Mouse (Mus musculus): Measurements from ENCODE around the gene Pgpep1l. TPM values are rescaled to one million over a fixed set of nuclear protein-coding genes. Genes with fewer than 3 reads are reported as not detected.

Pgpep1l gene
- polyA plus RNA-seq, 1 experiment from 2014 or later, result not detected

DNA sequence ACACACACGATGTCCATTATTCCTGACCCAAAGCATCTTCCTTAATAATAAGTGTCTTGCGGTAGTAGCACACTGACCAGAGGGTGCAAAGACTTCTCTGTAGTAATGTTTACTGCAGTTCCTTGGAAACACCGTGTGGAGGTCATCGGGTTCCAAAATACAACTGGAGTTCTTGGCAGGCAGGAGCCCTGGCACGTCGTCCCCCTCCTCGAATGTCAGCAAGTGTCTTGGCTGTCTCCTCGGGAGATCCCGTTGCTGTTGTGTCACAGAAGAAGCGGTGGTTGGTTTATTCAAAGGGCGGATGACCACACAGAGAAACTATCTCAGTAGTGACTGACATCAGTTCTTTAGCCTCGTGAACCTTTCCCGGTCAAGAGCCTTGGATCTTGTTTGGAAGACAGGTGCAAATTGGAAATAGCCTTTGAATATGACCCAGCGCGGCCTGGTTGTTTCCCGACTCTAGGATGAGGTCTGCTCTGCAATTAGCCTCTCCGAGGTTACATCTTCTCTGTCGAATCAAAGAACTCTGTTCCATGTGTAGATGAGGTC lies 48.4 kb downstream of the Pgpep1l start:
- Histone ChIP-seq H3K27ac (no peak overlapping the region), H3K36me3 (peaks cover 99% of the 10 kb centered on the region), H3K4me1 (replicated peaks) (no peaks in the 10 kb centered on the region), H3K27me3 (ENCODE audit: insufficient read depth, poor library complexity, severe bottlenecking) (no peaks in the 10 kb centered on the region), H3K9me3 (no peaks in the 10 kb centered on the region), H3K4me3 (no peak overlapping the region)
- DNase-seq (ENCODE audit: low spot score), result no peak
- WGBS, result 91% methylated on average over 18 of the region's 18 CpGs

DNA sequence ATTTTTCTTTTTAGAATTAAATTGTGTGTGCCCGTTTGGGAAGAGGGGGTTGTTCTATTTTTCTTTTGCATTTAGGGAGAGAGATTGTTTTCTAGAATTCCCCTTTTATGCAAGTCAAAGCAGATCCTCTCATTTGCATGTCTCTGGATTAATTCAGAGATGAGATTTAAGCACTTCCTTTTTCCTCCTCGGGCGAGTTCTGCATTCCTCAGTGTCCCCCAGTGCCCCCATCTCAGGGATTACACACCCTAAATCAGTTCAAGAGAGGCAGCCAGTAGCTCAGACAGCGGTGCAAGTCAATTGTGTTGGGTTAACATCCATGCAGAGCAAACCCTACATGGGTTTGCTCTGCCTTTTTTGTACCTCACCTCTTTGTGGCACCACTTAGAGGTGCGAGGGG lies 50.2 kb downstream of the Pgpep1l start:
- no peak overlapping the region for H3K27ac ChIP-seq
- H3K36me3 ChIP-seq, result peaks cover 100% of the 10 kb centered on the region
- DNase-seq (ENCODE audit: low spot score), result no peak
- WGBS, result 84% methylated on average over 5 of the region's 5 CpGs
- no peaks in the 10 kb centered on the region for H3K9me3 ChIP-seq
- no peaks in the 10 kb centered on the region for H3K4me1 ChIP-seq (replicated peaks)
- H3K4me3 ChIP-seq, result no peak overlapping the region
- no peaks in the 10 kb centered on the region for H3K27me3 ChIP-seq (ENCODE audit: insufficient read depth, poor library complexity, severe bottlenecking)

- H3K4me1 ChIP-seq (replicated peaks), result no peaks in the 10 kb centered on the region
- WGBS, result 94% methylated on average over 7 of the region's 7 CpGs
- no peak overlapping the region for H3K27ac ChIP-seq
- H3K9me3 ChIP-seq, result no peaks in the 10 kb centered on the region
- H3K36me3 ChIP-seq, result peaks cover 100% of the 10 kb centered on the region
- no peaks in the 10 kb centered on the region for H3K27me3 ChIP-seq (ENCODE audit: insufficient read depth, poor library complexity, severe bottlenecking)
- no peak for DNase-seq (ENCODE audit: low spot score)
- no peak overlapping the region for H3K4me3 ChIP-seq
These were observed 52.1 kb downstream of the Pgpep1l start for GRCm38 (mm10) chr7:68211883-68212282.

- Histone ChIP-seq H3K9me3 (no peaks in the 10 kb centered on the region), H3K27ac (no peak overlapping the region), H3K36me3 (peaks cover 100% of the 10 kb centered on the region), H3K27me3 (ENCODE audit: insufficient read depth, poor library complexity, severe bottlenecking) (no peaks in the 10 kb centered on the region), H3K4me3 (no peak overlapping the region), H3K4me1 (replicated peaks) (no peaks in the 10 kb centered on the region)
- no peak for DNase-seq (ENCODE audit: low spot score)
- 92% methylated on average over 4 of the region's 4 CpGs for WGBS
These were observed 53.6 kb downstream of the Pgpep1l start for GRCm38 (mm10) chr7:68210417-68210816.

GRCm38 (mm10) chr7:68209039-68209438 lies 55.0 kb downstream of the Pgpep1l start:
- peaks cover 100% of the 10 kb centered on the region for H3K36me3 ChIP-seq
- no peaks in the 10 kb centered on the region for H3K27me3 ChIP-seq (ENCODE audit: insufficient read depth, poor library complexity, severe bottlenecking)
- H3K27ac ChIP-seq, result no peak overlapping the region
- H3K4me3 ChIP-seq, result no peak overlapping the region
- 93% methylated on average over 6 of the region's 6 CpGs for WGBS
- no peaks in the 10 kb centered on the region for H3K9me3 ChIP-seq
- DNase-seq (ENCODE audit: low spot score), result no peak
- no peaks in the 10 kb centered on the region for H3K4me1 ChIP-seq (replicated peaks)

DNA sequence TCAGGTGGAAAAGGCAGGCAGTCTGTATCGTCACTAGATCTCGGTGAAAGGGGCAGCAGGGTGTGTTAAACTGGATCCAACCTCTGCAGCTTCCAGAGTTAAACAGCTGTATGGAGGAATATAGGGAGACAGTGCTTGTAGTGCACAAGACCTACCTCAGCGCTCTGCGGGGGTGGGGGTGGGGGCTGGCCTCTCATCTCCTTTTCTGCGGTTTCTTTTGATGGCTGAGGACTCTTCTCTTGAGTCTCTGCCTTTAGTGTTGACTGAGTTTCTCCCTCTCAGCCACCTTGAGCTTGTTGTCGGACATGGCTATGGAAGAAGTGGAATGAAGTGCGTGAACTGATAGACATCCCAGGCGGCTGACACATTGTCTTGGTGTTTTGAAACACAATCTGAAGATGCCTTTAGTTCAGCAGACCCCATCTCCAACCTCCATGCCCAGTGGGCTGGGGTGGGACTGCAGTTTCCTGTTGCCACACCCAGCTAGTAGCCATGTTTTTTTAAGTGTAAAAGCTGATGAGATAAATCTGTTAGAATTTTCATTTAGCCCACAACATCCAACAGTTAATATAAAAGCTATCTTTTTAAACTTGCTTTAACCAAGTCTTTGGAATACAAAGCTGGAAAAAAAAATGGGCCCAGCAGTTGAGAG lies 58.1 kb downstream of the Pgpep1l start:
- DNase-seq (ENCODE audit: low spot score), result no peak
- H3K27ac ChIP-seq, result no peak overlapping the region
- no peaks in the 10 kb centered on the region for H3K4me1 ChIP-seq (replicated peaks)
- 91% methylated on average over 8 of the region's 8 CpGs for WGBS
- H3K36me3 ChIP-seq, result peaks cover 100% of the 10 kb centered on the region
- no peak overlapping the region for H3K4me3 ChIP-seq
- no peaks in the 10 kb centered on the region for H3K9me3 ChIP-seq
- no peaks in the 10 kb centered on the region for H3K27me3 ChIP-seq (ENCODE audit: insufficient read depth, poor library complexity, severe bottlenecking)

DNA sequence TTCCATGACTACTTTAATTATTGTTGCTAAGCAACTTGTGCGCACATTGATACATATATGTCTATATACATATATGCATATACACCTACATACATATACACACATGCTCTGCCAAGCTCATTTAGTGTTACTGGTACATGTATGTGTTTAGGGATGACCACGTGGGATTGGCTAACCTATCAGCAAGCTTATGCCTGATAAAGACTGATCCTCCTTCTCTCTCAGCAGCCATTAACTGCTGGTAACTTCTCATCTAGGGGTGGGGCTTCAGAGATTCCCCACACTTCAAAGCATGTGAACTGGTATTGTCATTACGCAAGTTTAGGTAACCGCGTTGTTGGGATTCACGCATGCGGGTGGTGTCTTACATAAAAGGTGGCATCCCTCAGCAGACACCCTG lies 64.4 kb downstream of the Pgpep1l start:
- Histone ChIP-seq H3K36me3 (peaks cover 100% of the 10 kb centered on the region), H3K4me3 (no peak overlapping the region), H3K9me3 (no peaks in the 10 kb centered on the region), H3K27me3 (ENCODE audit: insufficient read depth, poor library complexity, severe bottlenecking) (no peaks in the 10 kb centered on the region), H3K27ac (no peak overlapping the region), H3K4me1 (replicated peaks) (no peaks in the 10 kb centered on the region)
- no peak for DNase-seq (ENCODE audit: low spot score)
- WGBS, result 95% methylated on average over 7 of the region's 7 CpGs

DNA sequence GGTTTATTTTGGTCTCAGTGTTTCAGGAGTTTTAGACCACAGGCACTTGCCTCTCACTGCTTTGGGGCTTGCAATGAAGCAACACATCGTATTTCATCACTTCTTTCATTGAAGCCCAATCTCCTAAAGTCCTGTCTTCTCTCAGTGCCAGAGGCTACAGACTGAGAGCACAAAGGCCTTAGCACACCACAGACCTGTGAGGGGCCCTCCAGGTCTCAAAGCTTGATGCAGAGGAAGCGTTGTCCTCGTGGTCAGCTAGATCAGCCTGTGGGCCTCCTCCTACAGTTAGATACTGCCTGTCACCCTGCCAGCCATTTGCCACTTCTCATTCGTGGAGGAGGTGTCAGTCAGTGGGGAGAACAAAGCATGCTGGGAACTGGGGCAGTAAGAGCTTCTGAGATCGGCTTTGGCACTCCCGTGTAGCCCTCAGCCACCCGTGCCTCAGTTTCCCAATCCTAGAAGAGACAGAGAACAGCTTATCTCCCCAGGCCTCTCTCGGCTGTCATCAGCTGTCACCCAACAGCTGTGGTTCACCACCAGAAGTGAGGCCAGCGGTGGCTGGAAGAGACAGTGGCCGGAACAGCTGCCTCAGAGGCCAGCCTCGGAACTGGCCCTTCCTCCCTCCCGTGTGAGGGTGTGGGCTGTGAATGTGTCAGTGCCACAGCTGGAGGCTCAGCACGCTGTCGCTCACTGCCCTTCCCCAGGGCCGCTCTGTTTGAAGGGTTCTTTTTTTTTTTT lies 69.9 kb downstream of the Pgpep1l start:
- no peak for DNase-seq (ENCODE audit: low spot score)
- Histone ChIP-seq H3K27ac (no peak overlapping the region), H3K4me1 (replicated peaks) (no peaks in the 10 kb centered on the region), H3K4me3 (no peak overlapping the region), H3K27me3 (ENCODE audit: insufficient read depth, poor library complexity, severe bottlenecking) (no peaks in the 10 kb centered on the region), H3K9me3 (no peaks in the 10 kb centered on the region), H3K36me3 (peaks cover 99% of the 10 kb centered on the region)
- WGBS, result 83% methylated on average over 15 of the region's 15 CpGs

DNA sequence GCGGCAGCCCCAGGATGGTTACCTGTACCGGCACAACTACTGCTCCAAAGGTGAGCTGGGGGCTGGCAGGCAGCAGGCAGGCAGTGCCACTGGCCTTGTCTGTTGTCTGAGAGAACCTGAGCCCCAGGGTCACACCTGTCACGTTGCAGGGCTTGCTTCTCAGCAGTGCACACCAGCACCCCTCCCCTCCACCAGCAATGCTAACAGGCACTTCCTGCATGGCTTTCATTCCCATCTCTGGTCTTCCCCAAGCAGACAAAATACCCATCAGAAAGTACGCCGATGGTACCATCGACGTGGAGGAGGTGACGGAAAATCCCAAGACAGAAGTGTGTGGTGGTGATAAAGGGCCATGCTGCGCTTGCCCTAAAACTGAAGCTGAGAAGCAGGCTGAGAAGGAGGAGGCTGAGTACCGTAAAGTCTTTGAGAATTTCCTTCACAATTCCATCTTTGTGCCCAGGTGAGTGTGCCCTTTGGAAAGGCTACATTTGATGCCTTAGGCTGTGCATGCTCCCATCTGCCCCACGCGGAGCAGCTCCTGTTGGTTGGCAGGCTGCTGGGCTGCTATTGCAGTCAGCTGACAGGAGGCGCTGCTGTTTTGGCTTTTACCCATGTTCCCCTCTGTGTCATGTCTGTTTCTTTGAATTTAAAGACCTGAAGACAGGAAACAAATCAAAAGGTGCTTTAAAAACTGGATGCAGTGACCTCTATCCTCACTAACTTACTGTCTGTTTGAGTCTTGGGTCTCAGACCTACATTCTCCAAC lies 74.2 kb downstream of the Pgpep1l start:
- Histone ChIP-seq H3K36me3 (peaks cover 91% of the 10 kb centered on the region), H3K27me3 (ENCODE audit: insufficient read depth, poor library complexity, severe bottlenecking) (no peaks in the 10 kb centered on the region), H3K4me3 (no peak overlapping the region), H3K9me3 (no peaks in the 10 kb centered on the region), H3K4me1 (replicated peaks) (no peaks in the 10 kb centered on the region), H3K27ac (no peak overlapping the region)
- no peak for DNase-seq (ENCODE audit: low spot score)
- WGBS, result 91% methylated on average over 13 of the region's 13 CpGs

DNA sequence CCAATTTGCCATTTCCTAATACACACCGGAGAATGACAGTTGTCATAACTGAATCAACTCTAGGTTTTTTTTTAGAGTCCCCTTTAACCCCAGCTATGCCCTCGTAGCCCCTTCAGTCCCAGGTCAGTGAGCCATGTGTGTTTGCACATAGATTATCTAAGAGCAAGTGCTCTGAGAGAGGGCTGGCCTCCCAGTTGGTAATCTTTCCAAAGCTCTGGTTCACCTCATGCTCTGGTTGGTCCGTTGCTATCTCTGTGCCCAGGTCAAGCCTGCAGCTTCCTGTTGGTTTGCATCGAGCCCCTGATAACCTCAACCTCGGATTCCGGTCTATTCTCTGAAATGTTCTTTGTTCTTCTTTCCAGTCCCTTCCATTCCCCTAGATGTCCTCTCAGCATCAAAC lies 74.8 kb downstream of the Pgpep1l start:
- no peaks in the 10 kb centered on the region for H3K4me1 ChIP-seq (replicated peaks)
- H3K4me3 ChIP-seq, result no peak overlapping the region
- H3K27ac ChIP-seq, result no peak overlapping the region
- no peaks in the 10 kb centered on the region for H3K9me3 ChIP-seq
- no peaks in the 10 kb centered on the region for H3K27me3 ChIP-seq (ENCODE audit: insufficient read depth, poor library complexity, severe bottlenecking)
- 88% methylated on average over 6 of the region's 6 CpGs for WGBS
- no peak for DNase-seq (ENCODE audit: low spot score)
- peaks cover 91% of the 10 kb centered on the region for H3K36me3 ChIP-seq
